Mouse (Mus musculus) brain, embryonic 14.5 days (tissue): ENCODE data around the gene Slc5a10. TPM values are rescaled to one million over a fixed set of nuclear protein-coding genes. Genes with fewer than 3 reads are reported as not detected.

Experiments used
- DNase-seq: peaks from one replicate; pipeline ENCODE4 v3.0.0-alpha.2; 2011; ENCODE audit warnings: low read depth
- CTCF ChIP-seq: fragments of 200-500 bp; IDR thresholded peaks from 2 replicates; pipeline ENCODE4 v1.5.1; 2012; ENCODE audit warnings: inconsistent platforms, mild to moderate bottlenecking, moderate library complexity, borderline replicate concordance; ENCODE audit not compliant: insufficient read depth, insufficient read length; ENCODE audit errors: extremely low read depth
- POLR2A ChIP-seq: fragments of 200-500 bp; IDR thresholded peaks from 2 replicates; pipeline ENCODE4 v1.6.1; 2012; ENCODE audit warnings: mild to moderate bottlenecking, inconsistent platforms, borderline replicate concordance; ENCODE audit not compliant: poor library complexity, insufficient read depth, insufficient read length, severe bottlenecking; ENCODE audit errors: extremely low read depth
- polyA plus RNA-seq: library from polyadenylated mRNA; depleted of rRNA; stranded (reverse); fragments of >200 nt; gene quantifications from 2 replicates; pipeline ENCODE4 v1.2.3, GENCODE M21; 2012

Slc5a10 gene
- polyA plus RNA-seq, 1 experiment, result 0.11 TPM

GRCm38 (mm10) chr11:61676216-61676854 is 44.3 kb downstream of the Slc5a10 start:
- no peak for DNase-seq
- TF ChIP-seq CTCF (no peak), POLR2A (no peak)

GRCm38 (mm10) chr11:61675332-61675731 is 45.3 kb downstream of the Slc5a10 start:
- TF ChIP-seq CTCF (no peak), POLR2A (no peak)
- no peak for DNase-seq

- TF ChIP-seq POLR2A, result no peak
- peak; percentile 77 for TF ChIP-seq CTCF
Observed at GRCm38 (mm10) chr11:61674839-61675159, 45.8 kb downstream of the Slc5a10 start.

GRCm38 (mm10) chr11:61674151-61674838 is 46.3 kb downstream of the Slc5a10 start:
- no peak for TF ChIP-seq POLR2A
- no peak for TF ChIP-seq CTCF

More at GRCm38 (mm10) chr11:61674839-61675159, 45.8 kb downstream of the Slc5a10 start:
- DNase-seq, result peak; percentile 73

GRCm38 (mm10) chr11:61673686-61674085 is 46.9 kb downstream of the Slc5a10 start:
- no peak for DNase-seq
- TF ChIP-seq CTCF (peak; percentile 23; the same call in 1 of the 2 replicates), POLR2A (no peak)

More at GRCm38 (mm10) chr11:61674151-61674838, 46.3 kb downstream of the Slc5a10 start:
- DNase-seq, result no peak

- DNase-seq, result no peak
Observed at GRCm38 (mm10) chr11:61671781-61672383, 48.7 kb downstream of the Slc5a10 start.

GRCm38 (mm10) chr11:61669492-61670490 is 50.8 kb downstream of the Slc5a10 start:
- no peak for TF ChIP-seq POLR2A
- no peak for TF ChIP-seq CTCF
- DNase-seq, result no peak

More at GRCm38 (mm10) chr11:61671781-61672383, 48.7 kb downstream of the Slc5a10 start:
- TF ChIP-seq POLR2A (no peak), CTCF (no peak)

GRCm38 (mm10) chr11:61667782-61668181 is 52.8 kb downstream of the Slc5a10 start:
- TF ChIP-seq POLR2A (no peak), CTCF (no peak)
- DNase-seq, result no peak

- TF ChIP-seq CTCF (no peak), POLR2A (no peak)
Observed at GRCm38 (mm10) chr11:61667248-61667647, 53.4 kb downstream of the Slc5a10 start.

GRCm38 (mm10) chr11:61665991-61666799 is 54.4 kb downstream of the Slc5a10 start:
- TF ChIP-seq POLR2A (no peak), CTCF (peak; percentile 83)
- peak; percentile 28 for DNase-seq

More at GRCm38 (mm10) chr11:61667248-61667647, 53.4 kb downstream of the Slc5a10 start:
- no peak for DNase-seq

- TF ChIP-seq CTCF (no peak), POLR2A (no peak)
- no peak for DNase-seq
Observed at GRCm38 (mm10) chr11:61665401-61665800, 55.2 kb downstream of the Slc5a10 start.
